Mouse (Mus musculus): ENCODE results near the gene Ooep.

The Ooep gene

DNA sequence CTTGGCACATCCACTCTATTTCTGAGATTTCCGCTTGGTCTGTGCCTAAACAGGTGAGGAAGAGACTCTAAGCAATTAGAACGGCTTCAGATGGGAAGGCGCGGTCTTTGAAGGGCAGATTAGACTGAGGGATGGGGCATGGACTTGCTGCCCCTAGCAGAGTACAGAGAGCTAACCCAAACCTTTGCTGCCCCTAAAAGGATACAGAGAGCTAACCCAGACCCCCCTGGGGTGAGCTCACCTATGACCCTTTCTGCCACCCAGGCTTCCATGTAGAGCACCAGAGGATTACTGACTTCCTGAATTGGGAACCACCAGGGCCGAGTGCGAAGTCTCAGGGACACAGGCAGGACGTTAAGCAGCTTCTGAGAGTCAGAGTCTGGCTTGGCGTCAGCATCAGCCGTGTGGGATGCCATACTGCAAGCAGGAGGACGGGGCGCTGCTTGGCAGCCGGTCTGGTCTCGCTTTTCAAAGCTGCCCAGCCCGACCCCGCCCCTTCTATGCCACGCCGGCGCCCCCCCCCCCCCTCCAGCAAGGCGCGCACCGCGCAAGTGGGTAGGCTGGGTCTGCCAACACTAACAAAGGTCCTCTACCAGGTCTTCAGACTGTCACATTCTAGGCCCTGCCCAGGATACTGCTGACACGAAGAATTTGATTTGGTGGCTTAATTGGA, at the start of gene Ooep:
Gene Ooep (minus strand): TSS at position 613 of the 673 bp plus-strand sequence.
- no peak for DNase-seq (ENCODE audit: low spot score in 2 of 2)

DNA sequence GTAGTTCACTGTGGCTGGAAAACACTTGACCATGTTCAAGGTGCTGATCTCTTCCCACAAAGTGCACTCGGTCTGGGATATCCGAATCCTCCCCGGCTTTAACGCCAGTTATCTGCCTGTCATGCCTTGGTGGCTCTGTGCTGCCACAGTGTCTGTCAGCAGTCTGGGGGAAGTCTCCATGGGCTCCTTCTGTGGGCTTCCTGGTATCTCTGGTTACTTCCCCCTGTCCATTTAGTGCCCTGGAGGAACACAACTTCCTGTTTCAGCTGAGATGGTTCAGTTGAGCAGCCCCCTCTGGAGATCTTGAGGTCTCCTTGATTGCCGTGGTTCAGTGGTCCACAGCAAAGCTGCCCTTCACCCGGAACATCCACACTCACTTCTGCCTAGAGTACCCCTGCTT, 49.7 kb upstream of the Ooep start:
- peak; percentile 16 to 24 for DNase-seq (ENCODE audit: low spot score in 2 of 2)

DNA sequence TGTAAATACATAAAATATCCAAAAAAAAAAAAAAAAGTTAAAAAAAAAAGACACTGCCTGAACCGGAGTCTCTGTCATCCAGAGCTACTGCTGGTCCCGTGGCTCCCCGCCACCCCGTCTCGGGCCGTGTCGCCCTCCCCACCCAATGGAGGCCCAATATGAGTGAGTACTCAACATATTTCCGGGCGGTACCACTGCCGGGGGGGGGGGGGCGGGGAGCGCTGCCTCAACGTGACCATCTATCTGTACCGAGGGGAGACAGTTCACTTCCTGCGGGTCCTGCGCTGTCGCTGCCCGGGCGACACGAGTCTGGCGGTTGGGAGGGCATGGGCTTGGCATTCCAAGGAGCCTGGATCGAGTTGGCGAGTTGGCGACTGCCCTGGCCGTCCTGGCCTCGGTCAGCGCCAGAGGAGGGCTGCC, 48.8 kb upstream of the Ooep start:
- peak in 1 of 2 experiments; percentile 24 for DNase-seq (ENCODE audit: low spot score in 2 of 2)

DNA sequence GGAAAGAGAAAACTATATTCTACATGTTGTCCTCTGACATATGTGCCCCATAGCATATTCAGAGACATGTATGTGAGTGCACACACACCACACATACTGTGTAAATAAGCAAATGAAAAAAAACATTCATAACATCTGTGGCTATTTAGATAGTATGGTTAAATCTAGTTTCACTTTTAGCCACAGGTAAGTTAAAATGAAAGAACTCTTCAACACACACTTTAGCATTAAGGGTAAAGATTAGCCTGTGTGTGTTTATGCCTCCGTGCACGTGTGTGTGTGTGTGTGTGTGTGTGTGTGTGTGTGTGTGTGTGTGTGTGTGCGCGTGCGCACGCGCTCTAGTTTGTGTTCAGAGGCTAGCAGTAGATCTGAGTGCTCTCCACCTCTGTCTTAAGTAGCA, 23.1 kb upstream of the Ooep start:
- DNase-seq (ENCODE audit: low spot score in 2 of 2) = no peak

DNA sequence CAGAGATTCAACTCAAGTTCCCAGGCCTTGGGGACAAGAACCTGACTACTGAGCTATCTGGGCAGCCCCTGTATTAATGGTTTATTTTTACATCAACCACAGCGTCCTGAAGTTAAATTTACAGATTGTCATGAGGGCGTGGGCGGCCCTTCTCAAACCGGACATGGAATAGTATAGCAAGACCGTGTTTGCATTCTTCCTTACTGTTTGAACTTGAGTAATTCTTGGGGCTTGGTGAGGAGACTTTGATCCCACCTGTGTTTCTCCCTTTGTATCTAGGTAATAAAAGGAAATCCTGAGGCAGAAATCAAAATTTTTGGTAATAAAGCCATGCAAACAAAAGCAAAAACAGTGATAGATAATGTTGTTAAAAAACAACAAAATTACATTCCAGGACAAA, 22.0 kb upstream of the Ooep start:
- no peak for DNase-seq (ENCODE audit: low spot score in 2 of 2)

DNA sequence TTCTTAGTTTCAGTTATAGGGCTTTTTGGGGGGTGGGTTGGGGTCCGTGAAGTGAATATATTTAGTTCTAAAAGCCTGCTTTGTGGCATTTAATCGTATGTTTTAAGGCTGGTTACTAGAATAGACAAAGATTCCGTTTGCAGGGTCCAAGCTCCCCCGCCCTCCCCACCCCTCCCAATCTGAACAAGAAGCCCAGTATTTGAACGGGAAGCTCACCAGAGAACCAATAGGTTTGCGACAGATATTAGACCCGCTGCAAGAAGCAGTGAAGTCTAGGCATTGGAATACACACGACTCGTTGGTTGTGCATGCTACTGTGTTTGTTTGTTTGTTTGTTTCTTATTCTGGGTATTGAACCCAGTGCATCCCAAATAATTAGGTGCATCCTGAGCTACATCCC, 18.0 kb upstream of the Ooep start:
- DNase-seq (ENCODE audit: low spot score in 2 of 2) = no peak

DNA sequence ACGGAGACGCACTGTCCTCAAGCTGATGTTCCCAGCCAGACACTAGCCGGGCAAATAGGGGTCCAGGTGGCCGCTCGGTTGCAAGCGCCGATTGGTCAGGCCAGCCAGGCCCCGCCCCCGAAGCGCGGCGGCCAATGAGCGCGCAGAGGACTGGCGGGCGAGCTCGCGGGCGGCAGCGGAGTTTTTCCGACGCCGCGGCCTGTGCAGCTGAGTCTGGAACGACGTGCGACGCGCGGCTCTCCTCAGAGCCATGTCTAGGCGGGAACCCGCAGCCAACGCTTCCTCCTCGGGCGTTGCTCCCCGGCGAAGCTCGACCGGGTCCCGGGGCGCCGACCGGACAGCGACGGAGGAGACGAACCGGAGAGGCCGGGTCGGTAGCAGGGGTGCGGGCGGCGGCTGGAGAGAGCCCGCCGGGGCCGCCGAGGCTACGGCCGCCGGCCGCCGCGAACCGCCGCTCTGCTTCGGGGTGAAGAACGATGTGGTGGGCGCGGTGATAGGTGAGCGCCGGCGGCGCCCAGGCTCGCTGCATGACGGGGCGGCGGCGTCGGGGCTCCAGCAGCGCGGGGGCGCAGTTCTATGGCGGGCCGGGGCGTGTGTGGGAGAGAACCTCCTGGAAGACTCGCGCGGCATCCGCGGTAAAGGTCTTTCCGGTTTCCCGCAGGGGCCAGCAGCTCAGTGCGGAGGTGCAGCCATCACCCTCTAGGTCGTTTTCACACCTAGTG, 17.3 kb upstream of the Ooep start, which contains the start of gene Ddx43:
Gene Ddx43 (plus strand): TSS at position 148 of the 722 bp plus-strand sequence.
- DNase-seq (ENCODE audit: low spot score in 2 of 2) = peak; percentile 2 to 26

DNA sequence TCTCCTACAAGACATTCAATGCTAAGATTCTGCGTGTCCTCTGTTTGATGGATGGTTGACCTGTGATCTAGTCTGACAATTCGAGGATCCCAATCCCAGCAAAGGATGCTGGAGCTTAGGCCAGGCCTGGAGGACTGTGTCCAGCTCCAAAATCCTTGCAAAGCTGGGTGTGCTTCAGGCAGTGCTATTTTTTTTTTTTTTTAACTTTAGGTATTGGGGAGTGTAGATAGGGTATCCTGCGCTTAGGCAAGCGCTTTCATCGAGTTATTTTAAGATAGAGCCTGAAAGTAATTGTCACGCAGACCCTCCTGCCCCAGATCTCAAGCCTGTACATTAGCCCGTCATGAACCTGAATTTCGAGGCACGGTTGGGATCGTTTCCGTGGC, 16.7 kb upstream of the Ooep start:
- DNase-seq (ENCODE audit: low spot score in 2 of 2) = no peak

DNA sequence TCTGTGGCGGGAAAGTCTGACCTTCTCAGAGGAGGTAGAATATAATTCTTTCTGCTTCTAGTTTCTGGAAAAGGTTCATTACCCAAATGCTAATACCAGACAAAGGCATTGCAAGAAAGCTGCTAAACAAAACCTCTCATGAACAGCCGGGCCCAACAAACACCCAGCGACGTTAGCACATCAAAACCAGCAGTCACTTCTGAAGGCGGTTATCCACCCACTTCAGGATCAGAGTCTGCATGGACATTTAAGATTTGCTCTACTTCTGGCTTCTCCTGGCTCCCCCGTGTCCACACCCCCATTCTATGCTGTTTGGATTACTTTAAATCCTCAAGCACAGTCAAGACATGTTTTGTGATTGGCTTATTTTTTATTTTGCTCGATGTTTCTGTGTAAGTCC, 16.1 kb upstream of the Ooep start:
- DNase-seq (ENCODE audit: low spot score in 2 of 2) = no peak

DNA sequence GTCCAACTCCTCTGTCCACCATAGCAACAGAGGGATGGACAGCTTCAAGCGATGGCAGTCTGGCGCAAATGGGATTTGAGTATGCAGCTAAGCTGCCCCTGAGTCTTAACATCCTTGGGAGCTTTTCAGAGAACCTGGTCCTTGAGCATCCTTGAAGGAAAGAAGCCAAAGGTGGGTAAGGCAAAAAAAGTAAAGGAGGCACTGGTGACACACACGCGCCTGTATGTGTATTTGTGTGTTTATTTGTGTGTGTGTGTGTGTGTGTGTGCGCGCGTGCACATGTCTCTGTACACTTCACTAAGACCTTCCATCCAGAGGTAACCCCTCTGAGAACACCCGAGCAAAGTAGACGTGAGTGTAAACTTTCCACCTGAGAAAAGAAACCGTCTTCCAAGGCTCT, 15.2 kb upstream of the Ooep start:
- no peak for DNase-seq (ENCODE audit: low spot score in 2 of 2)

DNA sequence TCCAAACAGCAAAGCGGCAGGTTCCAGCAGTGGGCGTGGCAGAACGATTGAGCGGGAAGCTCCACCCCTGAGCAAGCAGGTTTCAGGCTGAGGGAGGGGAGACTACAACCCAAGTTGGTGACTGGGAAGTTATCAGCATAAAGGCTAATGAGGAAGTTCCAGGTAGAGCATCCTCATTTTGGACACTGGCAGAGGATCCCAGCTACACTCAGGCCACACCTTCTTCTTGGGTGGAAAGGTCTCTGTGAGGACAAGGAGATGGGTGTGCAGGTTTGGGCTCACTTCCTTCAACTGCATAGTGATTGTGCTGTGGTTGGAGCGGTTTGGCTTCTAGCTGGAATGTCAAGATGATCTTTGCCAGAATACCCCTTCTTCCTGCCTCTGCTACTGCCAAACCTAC, 11.5 kb upstream of the Ooep start:
- DNase-seq (ENCODE audit: low spot score in 2 of 2) = no peak

DNA sequence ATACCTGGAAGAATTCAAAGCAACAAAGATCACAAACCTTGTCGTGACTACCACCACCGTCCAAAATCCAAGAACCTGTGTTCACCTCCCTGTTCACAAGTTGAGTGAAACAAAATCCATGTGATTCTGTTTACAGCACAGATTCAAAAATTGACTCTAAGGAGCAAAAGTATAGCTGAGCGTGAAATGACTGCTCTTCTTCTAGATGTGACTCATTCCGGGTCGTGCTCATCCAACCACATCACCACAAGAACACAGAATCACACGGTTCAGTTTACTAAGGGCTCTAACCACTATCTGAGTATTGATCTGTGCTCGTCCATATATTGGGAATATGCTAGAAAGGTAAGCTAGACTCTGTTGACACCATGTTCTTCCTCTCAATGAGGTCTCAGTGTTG, 8.4 kb upstream of the Ooep start:
- DNase-seq (ENCODE audit: low spot score in 2 of 2) = no peak

DNA sequence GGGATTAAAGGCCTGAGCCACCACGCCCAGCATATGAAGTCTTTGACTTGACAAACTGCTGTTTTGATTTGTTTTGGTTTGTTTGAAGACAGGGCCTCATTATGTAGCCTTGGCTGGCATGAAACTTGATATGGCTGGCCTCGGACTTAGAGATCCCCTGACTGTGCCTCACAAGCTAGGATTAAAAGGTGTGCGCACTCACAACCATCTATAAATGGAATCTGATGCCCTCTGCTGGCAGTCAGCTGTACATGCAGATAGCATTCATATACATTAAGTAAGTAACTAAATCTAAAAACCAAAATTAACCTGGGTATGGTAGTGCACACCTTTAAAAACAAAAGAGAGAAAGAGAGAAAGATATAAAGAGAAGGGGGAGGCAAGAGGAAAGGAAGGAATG, 7.4 kb upstream of the Ooep start:
- DNase-seq (ENCODE audit: low spot score in 2 of 2) = no peak

DNA sequence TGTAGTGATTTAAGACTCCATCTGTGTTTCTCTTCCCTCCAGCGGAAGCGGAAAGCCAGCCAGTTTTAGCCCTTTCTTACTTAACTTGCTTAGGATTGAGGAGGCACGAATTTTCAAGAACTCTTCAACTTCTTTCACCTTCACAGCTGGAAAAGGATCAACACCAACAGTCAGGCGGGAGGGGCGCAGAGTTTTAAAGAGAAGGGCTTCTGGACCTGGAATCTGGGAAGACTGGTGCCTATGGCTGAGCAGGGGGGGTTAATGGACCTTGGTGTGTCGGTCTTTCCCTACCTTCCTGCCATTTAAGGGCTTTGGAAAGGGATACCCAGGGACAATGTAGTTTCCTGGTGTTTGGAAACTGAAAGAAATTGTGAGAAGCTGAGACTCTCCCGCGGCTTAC, 979 bp downstream of the Ooep start:
- no peak for DNase-seq (ENCODE audit: low spot score in 2 of 2)

DNA sequence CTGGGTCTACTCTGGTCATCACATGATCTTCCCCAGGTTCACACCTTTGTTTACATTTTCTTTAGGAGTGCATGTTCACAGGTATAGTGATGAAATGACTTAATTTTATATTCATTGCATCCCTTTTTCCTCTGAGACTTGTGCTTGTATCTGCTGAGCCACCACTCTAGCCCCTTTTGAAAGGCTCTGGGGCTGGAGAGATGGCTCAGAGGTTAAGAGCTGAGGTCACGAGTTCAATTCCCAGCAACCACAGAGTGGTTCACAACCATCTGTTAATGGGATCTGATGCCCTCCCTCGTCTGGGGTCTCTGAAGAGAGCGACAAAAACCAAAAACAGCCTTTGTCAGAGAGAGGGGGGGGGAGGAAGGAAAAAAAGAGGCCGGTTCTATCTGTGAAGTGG, 3.0 kb downstream of the Ooep start:
- DNase-seq (ENCODE audit: low spot score in 2 of 2) = no peak

DNA sequence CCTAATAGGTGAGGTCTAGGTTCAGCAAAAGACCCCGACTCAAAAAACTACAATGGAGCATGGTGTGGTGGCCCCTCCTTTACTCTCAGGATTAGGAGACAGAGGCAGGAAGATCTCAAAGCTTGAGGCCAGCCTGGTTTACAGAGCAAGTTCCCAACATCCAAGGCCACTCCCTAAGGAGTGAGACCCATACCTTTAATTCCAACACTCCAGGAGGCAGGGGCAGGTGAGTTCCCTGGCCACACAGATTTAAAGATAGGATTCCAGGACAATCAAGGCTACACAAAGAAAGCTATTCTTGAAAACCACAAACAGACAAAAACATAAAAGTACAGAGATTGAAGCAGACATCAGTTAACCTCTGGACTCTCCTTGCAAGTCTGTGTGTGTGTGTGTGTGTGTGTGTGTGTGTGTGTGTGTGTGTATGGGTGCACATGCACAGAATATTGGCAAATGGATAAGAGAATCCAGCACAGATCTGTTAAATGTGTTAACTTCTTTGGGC, 3.6 kb downstream of the Ooep start:
- no peak for DNase-seq (ENCODE audit: low spot score in 2 of 2)

DNA sequence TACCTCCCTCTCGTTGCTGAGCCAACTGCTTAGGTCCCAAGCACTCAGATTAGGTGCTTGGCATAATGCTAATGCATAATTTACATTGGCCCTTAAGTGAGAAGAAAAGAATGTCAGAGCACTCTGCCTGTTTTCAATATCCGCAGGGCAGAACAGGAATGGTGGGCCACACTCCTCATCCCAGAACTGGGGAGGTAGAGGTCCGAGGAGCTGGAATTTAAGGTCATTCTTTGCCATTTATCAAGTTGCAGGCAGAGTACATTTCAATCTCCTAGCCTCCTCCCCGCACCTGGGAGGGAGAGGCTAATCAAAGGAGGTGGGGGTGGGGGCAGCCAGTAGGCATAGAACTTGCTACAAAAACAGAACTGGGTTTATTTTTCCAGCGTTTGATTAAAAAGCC, 4.1 kb downstream of the Ooep start:
- no peak for DNase-seq (ENCODE audit: low spot score in 2 of 2)

DNA sequence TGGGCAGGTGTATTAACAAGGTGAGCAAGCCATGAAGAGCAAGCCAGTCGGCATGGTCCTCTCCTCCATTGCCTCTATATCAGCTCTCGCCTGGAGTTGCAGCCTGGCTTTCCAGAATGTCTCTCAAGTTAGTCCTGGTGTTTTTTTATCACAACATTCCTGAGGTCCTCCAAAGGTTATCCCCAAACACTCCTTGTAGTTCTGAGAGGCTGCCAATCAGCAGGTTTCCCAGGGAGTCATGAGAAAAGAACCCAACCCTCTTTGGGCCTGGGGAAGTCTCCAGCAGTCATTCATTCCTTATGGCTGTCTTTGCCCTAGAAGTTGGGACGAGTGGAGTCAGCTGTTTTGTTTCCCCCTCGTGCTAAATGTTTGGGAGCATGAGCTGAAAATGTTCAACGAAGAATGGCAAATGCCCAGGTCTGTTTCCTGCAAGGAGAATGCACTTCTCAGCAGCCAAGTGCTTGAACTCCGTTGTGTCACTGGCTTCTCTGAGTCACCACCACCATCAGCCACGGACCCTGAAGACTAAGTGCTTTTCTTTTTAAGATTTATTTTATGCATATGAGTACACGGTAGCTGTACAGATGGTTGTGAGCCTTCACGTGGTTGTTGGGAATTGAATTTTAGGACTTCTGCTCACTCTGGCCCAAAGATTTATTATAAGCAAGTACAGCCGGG, 5.6 kb downstream of the Ooep start:
- no peak for DNase-seq (ENCODE audit: low spot score in 2 of 2)

DNA sequence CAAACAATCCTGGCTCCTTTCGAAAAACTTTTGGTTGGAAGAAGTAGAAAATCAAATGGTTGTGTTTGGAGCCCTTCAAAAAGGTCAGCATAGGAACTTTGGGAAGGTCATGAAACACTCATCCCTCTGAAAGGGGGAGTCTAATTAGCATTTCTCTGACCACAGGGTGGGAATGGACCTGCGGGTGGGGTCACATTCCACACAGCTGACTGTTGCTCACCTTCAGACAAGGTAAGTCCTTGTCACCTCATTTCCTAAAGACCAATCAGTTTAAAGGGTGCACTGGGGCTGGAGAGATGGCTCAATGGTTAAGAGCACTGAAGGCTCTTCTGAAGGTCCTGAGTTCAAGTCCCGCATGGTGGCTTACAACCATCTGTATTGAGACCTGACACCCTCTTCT, 7.1 kb downstream of the Ooep start:
- DNase-seq (ENCODE audit: low spot score in 2 of 2) = no peak

DNA sequence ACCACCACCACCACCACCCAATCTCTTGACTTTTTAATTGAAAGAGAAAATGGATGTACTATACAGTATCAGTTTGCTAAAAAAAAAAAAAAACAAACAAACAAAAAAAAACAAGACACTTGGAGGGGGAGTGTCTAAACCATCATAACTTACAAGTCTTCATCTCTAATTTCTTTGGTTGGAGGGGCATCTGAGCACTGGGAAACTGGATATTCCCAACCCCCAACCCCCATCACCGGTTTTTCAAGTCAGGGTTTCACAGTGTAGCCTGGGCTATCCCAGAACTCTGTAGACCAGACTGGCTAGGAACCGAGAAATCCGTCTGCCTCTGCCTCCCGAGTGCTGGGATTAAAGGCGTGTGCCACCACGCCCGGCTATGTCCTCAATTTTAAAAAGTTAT, 8.7 kb downstream of the Ooep start:
- no peak for DNase-seq (ENCODE audit: low spot score in 2 of 2)

DNA sequence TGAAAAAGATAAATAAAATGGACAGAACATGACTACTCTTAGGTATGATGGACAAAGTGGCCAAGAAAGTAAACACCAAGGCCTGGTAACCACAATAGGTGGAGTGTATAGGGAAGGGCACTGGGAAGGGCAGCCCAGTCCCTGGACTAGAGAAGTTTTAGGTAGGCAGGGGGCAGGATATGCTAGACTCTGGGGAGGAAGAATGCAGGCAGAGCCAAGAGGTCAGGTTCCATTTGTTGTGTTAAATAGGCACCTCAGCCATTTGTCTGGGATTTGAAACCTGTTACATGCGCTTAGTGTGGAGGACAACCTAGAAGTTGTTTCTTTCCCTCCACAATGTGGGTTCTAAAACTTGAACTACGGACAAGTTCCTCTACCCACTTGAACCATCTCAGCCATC, 9.2 kb downstream of the Ooep start:
- DNase-seq (ENCODE audit: low spot score in 2 of 2) = no peak

DNA sequence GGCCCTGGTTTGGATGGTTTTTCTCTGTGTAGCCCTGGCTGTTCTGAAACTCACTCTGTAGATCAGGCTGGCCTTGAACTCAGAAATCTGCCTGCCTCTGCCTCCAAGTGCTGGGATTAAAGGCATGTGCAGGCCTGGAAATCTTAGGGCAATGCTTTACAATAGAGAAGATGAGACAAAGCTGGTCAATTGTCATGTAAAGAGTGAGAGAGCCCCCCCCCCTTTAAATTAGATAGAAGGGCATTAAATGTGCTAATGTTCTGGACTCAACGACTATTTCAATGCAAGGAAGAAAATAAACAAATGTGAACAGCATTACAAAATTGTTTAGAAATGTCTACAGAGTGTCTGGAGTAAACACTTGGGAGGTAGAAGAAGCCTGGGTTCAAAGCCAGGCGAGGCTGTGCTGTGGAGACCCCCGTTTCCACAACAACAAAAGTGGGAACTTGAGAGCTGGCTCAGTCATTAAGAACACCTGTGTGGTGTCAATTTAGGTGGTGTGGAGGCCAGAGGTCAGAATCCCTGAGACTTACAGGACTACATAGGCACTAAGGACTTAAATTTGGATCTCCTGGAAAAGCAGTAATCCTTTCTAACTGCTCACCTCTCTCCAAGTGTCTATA, 9.7 kb downstream of the Ooep start:
- no peak for DNase-seq (ENCODE audit: low spot score in 2 of 2)
